Mouse (Mus musculus) embryo, embryonic 10 days (tissue): ENCODE measurements around the gene Baz2b.

ENCODE experiments used
- DNase-seq: peaks from one replicate; pipeline ENCODE4 v3.0.0-alpha.2; 2015; ENCODE audit warnings: low spot score

The Baz2b gene

DNA sequence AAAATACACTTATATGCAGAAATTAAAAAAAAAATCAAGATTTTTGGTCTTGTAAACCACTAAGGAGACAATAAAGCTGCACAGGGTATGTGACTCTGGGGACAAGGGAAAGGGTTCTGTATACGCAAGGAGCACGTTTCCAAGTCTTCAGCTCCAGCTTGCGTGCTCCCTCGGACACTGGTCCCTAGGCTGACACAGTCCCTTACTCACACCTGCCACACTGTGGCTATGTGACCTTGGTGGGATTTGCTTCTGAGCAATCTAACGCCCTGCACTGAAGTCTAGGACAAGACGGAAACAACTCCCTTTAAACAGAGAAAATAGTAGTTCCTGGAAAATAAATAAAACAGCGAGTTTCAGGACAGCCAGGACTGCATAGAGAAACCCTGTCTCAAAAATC lies 253.7 kb downstream of the Baz2b start:
- no peak for DNase-seq

DNA sequence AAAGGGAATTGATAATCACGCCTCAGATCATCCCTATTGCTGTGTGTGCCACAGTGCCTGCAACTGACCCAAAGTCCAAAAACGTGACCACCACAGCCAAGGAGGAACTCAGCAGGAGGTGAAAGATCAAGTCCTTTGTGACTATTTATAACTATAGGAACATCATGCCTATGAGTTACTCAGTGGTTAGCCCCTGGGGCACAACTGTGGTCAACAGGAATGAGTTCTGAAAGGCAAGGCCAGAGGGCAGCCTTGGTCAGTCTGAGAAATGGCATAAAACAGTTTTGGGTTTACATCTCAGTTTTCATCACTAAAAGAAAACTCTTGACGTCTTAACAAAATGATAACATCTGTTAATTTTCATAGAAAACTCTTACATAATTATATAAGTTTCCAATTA lies 254.8 kb downstream of the Baz2b start:
- no peak for DNase-seq

DNA sequence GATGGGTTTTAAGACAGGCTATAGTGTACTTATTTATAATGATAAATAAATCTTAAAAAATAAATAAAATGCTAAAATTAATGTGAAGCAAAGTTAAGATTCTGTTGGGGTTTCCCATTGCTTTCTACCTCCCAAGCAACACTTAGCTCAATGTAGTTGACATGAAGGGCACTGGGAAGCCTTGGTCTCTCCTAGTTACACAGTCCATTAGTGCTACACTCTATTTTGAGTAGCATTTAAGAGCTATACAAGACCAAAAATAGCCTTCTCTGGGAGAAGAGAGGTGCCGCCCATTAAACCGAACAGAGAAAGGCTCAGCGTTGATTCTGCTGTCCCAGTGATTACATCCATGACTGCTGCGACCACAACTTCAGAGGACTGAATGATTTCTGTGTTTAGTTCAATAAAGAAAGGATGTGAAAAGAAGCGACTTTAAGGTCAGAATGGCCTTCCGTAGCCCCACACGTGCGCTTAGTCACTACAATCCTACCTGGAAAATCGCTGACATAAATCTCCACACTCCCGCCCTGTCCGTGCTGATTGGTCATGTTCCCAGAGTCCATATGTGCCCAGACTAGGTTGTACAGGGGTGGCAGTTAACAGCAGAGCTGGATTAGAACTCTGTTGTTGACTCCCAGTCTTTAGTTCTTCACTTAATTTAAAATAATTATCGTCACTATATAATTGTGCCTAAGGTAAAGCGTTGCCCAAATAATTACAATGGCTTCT lies 257.2 kb downstream of the Baz2b start:
- DNase-seq: no peak

DNA sequence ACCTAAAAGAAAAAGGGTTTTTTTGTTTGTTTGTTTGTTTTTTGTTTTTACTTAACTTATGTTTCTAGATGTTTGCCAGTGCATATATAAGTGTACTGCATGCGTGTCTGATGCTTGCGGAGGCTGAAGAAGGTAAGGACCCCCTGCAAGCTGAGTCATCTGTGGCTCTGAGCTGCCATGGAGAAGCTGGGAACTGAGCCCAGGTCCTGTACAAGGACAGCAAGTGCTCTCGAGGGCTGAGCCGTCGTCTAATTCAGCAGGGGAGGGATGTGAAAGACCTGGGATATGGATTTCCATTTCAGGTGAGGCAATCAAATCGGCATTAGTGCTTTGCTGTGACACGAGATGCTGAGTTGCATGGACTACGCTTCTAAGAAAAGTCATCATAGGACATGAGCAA lies 257.9 kb downstream of the Baz2b start:
- no peak for DNase-seq

DNA sequence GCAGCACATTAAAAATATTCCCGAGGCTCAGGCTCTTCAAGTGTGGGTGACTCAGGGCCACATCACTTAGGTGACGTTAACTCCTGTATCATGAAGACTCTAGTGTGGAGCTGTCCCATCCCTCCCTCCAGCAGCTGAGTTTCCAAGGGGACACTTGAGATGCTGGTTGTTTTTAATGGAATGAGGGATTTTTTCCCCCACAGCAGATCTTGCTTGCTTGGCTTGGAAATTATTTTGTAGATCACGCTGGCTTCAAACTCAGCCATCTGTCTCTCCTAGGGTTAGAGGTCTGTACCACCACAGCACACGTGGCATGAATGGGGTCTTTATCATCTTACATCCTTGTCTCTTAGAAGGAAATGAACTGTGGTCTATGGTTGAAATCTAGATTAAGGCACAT lies 258.5 kb downstream of the Baz2b start:
- no peak for DNase-seq

DNA sequence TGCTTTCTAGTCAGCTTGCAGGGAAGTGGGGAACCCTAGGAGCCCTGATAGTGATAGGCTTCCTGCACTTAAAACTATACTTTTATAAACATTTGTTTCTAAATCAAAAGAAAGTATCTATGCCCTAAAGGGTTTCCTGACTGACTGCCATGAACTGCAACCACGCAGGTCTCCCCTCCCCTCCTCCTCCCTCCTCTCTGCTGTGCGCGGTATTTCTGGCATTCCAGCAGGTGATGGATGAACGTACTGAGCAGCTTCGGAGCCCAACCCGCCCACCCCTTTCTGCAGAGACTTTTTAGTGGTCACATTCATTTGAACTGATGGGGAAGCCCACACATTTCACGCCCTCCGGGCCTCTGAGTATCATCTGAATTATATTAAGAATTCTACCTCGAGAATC lies 273.3 kb downstream of the Baz2b start:
- DNase-seq: peak; percentile 72

DNA sequence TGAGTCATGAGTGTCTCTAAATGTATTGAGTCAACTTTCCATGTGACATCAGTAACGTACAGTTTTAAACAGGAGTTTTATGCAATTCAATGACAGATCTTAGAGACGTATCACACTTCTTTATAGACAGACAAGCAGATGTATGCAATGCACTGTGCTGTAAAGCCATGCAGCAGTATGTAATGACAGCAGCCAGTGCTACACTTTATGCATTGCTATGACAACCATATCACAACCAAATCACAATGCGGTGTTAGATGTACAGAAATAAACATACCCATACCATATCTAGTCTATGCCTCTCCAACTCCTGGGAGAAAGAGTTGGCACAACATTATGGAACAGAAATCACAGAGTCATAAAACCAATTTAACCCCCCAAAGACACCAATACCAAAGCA lies 276.5 kb downstream of the Baz2b start:
- DNase-seq: no peak

DNA sequence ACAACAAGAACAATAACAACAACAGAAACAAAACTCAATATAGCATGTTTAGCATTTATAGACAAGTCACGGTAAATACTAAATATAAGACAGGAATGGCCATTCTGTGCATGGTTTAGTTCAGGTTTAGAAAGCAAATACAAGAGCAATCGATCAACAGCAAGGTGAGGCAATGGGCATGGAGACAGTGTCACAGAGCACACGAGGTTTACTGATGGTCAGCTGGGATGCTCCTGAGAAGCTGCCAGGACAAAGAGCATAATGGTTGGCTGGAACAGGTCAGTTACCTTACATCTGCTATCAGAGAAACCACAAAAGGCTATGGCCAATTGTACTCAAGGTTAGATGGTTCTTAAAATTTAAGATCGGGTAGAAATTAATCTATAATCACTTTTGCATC lies 277.4 kb downstream of the Baz2b start:
- no peak for DNase-seq

DNA sequence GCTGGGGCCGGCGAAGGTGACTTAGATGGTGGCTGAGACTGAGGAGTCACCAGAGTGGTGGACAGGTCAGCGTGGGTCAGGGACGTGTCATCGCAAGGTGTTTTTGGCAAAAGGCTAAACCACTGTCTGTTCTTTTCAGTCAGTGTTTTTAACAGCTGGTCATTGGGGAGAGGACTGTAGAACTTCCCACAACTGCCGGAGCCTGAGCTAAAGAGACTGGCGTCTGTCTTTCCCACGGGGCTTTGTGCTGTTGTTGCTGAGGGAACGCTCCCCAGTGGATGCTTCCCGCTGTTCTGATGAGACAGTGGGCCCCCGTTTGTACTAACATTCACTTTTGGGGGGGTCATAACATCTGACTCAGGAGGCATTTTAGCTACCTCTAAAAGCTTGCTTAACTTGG lies 296.0 kb downstream of the Baz2b start:
- DNase-seq: no peak

DNA sequence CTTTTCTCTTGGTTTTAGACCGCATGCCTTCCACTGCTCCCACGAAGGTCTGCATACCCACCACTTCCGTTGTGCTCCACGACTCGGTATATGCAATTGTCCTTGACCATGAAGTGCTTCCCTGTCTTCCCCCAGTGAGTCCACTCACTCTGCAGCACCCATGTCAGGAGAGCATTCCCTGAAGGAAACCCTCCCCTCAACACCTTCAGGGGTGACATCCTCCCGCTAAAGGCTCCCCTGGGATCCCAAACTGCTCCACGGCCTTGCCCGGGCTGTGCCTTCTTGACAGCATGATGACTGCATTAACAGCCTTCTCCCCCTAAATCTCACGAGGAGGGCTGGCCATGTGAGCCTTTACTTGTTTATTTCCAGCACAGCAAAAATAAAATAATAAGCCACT lies 301.6 kb downstream of the Baz2b start:
- no peak for DNase-seq

DNA sequence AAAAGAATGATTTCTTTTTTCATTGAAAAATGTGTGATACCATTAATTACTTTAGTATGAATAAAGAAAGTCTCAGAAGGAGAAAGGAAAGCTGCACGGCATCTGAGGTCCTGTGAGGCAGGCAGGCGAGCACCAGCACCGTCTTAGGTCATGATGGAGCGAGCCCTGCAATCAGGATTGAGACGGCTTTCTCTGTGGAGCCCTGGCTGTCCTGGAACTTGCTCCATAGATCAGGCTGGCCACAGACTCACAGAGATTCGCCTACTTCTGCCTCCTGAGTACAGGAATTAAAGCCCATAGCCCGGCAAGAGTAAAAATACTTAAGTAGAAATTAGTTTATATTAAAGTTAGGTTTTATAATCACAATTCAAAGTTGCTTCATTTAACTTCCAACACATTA lies 305.6 kb downstream of the Baz2b start:
- DNase-seq: no peak

DNA sequence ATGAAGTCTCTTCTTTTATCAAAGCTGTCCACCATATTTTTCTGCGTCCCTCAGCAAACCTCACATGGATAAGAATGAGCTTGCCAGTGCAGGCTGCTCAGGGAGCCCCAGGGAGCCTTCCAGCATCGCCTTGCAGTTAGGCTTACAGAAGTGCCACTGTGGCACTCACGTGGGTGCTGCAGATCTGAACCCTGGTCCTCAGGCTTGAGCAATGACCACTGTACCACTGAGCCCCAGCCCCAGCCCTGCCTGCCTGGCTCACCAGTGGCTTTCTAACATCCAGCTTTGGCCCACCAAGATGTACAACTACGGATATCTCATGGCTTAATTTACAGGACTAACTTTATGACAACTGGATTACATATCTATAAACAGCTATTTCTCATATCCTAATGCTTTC lies 311.0 kb downstream of the Baz2b start:
- DNase-seq: no peak

DNA sequence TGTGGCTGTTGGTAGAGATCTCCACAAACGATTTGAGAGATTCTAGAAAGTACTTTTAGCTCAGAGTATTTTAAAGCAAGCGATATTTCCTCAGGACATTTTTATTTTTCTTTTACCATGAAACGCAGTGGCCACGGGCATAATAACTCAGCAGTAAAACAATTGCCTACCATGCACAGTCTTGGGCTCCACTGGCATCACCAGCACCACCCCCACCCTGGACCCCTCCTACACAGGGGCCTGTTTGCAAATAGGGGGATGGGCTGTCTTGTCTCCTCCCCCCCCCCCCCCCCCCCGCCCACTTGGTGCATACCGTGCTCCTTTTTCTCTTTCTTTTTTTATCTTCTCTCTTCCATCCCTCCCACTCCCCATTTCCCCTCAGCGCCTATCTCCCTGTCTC lies 311.5 kb downstream of the Baz2b start:
- DNase-seq: no peak

DNA sequence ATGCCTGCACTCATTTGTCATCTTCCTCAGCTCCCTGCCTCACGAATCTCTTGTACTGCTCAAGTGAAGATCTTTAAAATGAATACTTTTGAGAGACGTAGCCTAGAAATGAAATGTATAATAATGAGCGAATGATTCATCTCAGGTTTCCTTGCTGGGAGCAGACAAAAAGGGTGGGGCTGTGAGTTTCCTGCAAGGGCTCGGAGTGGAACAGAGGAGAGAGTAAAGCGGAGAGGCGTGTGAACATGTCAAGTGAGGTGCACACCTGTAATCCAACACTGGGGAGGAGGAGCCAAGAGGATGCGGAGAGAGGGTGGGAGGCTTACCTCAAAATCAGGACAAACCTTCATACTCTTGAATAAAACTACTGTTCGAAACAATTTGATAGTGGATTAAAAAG lies 312.8 kb downstream of the Baz2b start:
- no peak for DNase-seq

DNA sequence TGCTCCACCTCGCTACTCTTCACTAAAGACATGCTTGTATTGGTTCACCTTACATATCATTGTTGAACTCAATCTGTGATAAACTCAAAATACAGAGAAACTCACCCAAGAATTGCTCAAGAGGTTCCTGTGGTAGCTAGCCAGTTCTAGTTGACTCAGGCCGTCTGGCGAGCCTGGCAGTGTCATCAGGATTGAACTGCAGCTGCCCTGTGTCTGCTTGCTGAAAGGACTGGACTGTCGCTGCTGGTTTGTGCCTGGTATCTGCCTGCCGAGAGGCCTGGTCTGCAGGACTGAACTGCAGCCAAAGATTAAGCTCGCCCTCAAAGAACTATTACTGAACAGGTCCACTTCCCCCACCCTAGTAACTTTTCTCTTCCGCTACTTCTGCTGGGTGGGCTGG lies 313.2 kb downstream of the Baz2b start:
- DNase-seq: no peak

DNA sequence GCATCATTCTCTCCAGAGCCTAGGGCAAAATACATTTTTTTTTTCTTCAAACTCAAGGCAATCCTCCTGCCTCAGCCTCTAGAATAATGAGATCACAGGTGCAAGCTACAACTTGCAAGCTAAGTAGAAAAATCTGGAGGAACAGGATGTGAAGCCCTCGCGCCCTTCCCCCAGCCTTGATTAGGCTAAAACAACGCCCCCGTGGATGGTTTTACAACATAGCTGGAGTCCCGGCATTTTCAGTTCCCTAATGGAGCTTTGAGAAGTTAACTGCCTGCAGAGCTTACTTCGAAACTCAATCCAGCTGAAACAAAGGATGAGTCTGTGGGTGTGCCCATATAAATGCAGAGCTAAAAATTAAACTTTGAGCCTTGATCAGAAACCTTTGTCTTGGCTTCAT lies 319.9 kb downstream of the Baz2b start:
- DNase-seq: no peak

DNA sequence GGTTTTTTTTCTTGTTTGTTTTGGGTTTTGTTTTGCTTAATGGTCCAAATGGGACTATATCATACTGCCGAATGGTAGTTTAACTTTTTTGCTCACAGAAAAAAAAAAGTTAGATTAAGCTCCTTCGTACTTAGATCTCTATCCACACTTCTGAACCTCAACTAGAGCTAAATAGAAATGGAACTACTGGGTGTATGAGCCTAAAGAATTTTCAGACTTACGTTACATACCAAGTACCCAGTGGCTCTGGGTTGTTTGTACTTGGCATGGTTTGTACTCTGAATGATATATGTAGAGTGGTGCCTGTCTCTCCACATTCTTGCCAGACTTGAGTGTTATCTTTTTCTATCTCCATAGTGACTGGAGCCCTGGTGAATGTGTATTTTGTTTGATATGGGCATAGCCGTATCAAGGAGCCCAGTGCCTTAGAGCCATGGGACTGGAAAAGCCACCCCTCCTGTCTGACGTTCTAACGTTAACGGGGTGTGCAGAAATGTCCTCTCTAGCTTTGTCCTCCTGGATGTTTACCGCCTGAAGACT lies 326.8 kb downstream of the Baz2b start:
- no peak for DNase-seq

DNA sequence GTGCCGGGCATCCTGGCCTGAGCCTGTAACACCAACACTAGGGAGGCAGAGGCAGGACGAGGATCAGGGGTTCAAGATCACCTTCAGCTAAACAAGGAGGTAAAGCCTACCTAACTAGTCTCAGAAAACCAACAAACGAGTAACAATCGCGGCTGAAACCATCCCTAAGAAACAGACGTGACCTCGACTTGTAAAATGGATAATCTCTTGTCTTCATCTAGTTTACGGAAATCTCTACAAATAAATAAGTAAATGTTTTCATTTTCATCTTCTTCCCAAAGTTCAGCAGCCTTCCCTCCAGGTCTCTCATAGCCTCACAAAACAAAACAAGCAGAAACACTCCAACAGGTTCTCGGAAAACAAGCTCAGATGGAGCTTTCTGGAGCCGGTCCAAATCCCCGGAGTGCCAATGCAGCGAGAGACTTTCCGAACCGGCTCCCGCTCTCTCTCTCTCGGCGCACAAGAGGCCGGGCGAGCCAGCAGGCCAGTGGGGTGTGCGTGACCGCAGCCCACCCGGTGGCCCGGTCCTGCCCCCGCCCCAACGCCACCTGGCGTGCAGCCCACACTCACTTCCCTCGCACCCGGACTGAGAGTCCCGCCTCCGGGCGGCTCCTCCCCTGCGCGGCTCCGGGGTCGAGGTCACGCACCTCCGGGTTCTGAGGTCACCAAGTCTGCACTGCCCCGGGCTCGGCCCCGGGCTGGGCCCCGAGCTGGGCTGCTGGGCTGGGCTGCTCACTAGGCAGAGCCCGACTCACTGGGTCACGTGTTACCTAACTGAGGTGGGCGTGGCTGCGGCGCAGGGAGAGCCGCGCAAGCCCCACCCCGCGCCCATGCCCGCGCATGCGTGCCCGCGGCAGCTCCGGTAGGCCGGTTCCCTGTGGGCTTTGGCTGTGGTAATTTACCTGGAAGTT lies 327.6 kb downstream of the Baz2b start, which contains the start of gene Wdsub1:
Wdsub1 (minus strand) TSS at position 761 of the 911 bp plus-strand sequence.
- DNase-seq: peak; percentile 97

DNA sequence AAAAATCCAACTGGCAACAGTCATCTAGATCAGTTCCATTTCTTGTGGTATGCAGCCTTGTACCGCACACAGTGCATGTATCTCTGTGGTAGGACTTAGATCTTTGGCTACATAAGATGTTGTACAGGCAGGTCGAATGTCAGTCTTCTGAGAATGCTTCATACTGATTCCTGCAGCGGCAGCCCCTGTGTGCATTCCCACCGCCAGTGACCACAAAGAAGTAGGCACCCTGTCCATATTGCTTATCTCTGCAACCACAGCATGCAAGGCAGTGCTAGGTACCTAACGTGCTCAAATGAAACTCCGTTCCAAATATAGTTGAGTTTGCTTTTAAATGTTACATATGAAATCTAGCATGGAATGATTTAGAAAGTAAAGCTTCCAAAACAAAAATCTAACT lies 328.2 kb downstream of the Baz2b start:
- DNase-seq: no peak

DNA sequence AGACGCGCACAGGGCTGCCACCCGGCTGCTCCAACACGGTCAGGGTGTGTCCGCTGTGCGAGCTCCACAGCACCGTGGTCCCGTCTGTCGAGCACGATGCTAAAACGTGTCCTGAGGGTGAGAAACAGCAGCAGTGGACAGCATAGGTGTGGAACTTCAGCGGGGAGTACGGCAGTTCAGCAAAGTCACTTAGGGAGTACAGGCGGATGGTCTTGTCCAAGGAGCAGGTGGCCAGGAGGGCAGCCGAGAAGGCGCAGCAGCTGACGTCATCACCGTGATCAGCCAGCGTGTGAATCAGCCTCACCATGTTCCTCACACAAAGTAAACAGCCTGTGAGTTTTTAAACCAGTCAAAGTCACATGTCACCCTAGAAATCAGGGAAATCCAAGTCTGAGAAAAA lies 331.4 kb downstream of the Baz2b start:
- DNase-seq: no peak

DNA sequence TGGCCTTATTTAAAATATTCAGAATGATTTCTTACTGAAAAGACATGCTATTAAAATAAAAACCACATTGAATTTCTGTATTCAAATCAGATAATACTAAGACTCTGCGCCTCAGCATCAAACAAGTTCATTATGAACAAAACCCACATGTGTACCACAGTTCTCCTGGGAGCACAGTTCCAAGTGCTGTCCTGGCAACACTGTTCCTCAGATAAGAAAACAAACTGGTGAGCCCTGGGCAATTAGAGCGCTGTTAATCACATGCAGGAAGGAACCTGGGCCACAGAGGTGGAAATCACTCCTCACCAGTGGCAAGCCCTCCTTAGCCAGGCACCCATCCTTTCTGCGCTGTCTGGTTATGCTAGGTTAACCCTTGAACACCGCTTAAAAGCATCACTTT lies 332.3 kb downstream of the Baz2b start:
- no peak for DNase-seq

DNA sequence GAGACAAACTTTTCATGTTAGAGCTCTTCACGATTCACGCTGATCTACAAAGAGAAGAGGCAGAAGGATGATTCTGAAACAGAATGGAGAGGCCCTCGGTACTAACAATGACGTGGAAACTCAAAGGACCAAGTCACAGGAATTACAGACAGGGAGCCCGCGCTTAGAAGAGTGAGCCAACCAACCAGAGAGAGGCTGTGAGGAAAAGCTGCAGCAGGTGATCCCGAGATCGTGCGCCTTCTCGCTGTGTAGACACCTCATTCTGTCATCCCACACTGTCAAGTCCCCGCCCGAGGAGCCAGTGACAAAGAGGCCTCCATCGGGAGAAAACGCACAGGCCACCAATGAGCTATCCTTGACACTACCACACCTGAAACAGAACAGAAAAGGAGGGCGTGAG lies 333.2 kb downstream of the Baz2b start:
- DNase-seq: no peak

DNA sequence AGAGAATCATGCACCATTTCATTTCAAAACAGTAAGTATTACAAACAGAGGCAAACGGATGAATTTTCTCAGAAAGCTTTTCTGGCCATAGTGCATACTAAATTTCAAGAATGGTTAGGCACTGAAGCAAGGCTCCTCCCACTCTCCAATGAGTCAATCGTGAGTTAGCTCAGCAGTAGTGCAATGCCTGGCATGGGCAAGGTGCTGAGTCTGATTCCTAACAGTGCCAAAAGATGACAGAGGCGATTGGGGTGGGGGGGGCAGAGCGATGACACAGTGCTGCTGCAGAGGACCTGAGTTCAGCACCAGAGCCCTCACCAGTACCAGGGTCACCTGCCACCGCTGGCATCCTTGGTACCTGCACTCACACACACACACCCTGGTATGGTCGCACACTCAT lies 339.1 kb downstream of the Baz2b start:
- no peak for DNase-seq
